Mouse (Mus musculus) left cerebral cortex, adult 2 months (tissue): Measurements from ENCODE around the gene Bcar1. TPM values are rescaled to one million over a fixed set of nuclear protein-coding genes. Genes with fewer than 3 reads are reported as not detected.
A peak's percentile ranks its signal among the peaks of the same experiment; 100 is the strongest.

Source experiments
- DNase-seq, 2 experiments: peaks; one replicate each; pipeline ENCODE4 v3.0.0; 2021 to 2022; ENCODE audit warnings: low spot score in 2 of 2, mixed read lengths in 1 of 2; ENCODE audit errors: extremely low spot score in 1 of 2
- H3K27ac ChIP-seq: fragments of 200-600 bp; 2 replicates; pipeline ENCODE4 v1.8.1; 2022
- H3K4me3 ChIP-seq: fragments of 200-600 bp; 2 replicates; pipeline ENCODE4 v1.8.1; 2022
- CTCF ChIP-seq: fragments of 200-600 bp; IDR thresholded peaks from 2 replicates; pipeline ENCODE4 v1.8.1; 2022; ENCODE audit warnings: antibody characterized with exemption, mild to moderate bottlenecking, moderate library complexity
- intact Hi-C: fragments of 180-260 bp; cut with DNase I; formaldehyde crosslinking; loops from one replicate; pipeline ENCODE4 v1.15.1; 2025
- total RNA-seq, 2 experiments: library from RNA; stranded (reverse); gene quantifications; 2 replicates each; pipeline ENCODE4 v1.2.3; 2021

Gene Bcar1
- total RNA-seq, 2 experiments from 2014 or later, result 49.3 to 54.2 TPM

GRCm38 (mm10) chr8:111745591-111746418 is 2.2 kb upstream of the Bcar1 start:
- no peak for TF ChIP-seq CTCF
- Histone ChIP-seq H3K4me3 (peak overlapping the region; percentile 14; the same call in 1 of the 2 replicates), H3K27ac (peak overlapping the region; percentile 54)
- DNase-seq, result peak; percentile 50 to 61
- intact Hi-C loops, result no loop called here

- H3K4me3 ChIP-seq, result no peak overlapping the region
- no peak for DNase-seq
- peak overlapping the region; percentile 54 for H3K27ac ChIP-seq
- TF ChIP-seq CTCF, result no peak
- intact Hi-C loops, result no loop called here
These were observed 1.5 kb upstream of the Bcar1 start for GRCm38 (mm10) chr8:111745086-111745485.

DNA sequence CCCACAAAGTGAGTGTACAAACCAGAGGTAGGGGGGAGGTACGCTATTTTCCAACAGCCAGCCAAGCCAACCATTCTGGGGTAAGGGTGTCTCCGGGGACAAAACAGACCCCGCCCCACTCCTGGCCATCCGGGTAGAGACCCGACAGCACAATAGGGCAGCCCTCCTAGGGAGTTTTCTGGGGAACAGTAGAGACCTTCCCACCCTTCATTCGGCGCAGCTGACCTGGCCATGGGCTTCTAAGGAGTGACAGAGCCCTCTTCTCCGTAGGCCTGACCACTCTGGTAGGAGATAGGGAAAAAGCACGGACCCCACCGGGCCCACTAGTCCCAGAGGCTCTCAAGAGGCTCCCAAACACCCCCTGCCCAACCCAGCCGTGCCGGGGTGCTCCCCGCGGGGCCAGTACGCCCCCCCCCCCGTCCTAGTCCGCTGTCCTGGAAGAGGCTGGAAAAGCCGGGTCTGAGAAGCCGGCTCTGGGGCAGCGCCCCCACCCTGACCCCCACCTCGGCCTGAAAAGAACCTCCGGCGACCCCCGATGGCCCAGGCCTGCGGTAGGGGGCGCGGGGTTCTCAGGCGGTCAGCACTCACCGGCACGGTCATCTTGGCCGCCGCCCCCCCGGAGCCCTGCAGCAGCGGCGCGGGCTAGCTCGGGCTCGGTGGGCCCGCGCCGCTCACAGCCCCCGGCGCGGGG is 363 bp downstream of the Bcar1 start:
- DNase-seq, result no peak
- intact Hi-C loops, result loop anchor here (2.0 kb wide), 1 partner anchor 26 kb away; no protein-coding TSS in a partner anchor
- H3K27ac ChIP-seq, result peak overlapping the region; percentile 89
- H3K4me3 ChIP-seq, result peak overlapping the region; percentile 82
- no peak for TF ChIP-seq CTCF

GRCm38 (mm10) chr8:111742261-111743037 is 1.2 kb downstream of the Bcar1 start:
- intact Hi-C loops, result loop anchor here (2.0 kb wide), 1 partner anchor 26 kb away; no protein-coding TSS in a partner anchor
- DNase-seq, result peak in 1 of 2 experiments; percentile 58
- H3K4me3 ChIP-seq, result peak overlapping the region; percentile 82

GRCm38 (mm10) chr8:111741556-111741955 is 2.1 kb downstream of the Bcar1 start:
- intact Hi-C loops, result no loop called here
- Histone ChIP-seq H3K27ac (peak overlapping the region; percentile 6; the same call in 1 of the 2 replicates), H3K4me3 (peak overlapping the region; percentile 82)
- no peak for DNase-seq
- TF ChIP-seq CTCF, result no peak

More at GRCm38 (mm10) chr8:111742261-111743037, 1.2 kb downstream of the Bcar1 start:
- peak overlapping the region; percentile 89 for H3K27ac ChIP-seq
- no peak for TF ChIP-seq CTCF

DNA sequence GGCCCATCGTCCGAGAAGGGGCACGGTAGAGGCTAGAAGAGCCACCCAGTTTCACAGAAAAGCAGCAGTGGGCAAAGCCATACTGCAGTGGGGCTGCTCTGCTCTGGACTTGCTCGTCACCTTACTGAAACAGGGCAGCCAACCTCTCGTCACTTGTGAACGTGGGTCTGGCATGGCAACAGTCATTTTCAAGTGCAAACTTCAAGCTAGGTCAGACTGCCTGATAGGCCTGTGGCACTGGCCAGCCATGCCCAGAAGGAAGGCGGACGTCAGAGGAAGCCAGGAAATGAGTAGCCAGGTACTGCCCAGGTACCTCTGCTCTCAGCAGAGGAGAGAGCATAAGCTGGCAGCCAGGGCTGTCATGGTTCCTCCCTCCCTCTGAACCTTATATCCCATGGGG is 2.6 kb downstream of the Bcar1 start:
- TF ChIP-seq CTCF, result no peak
- intact Hi-C loops, result no loop called here
- no peak for DNase-seq
- H3K27ac ChIP-seq, result peak overlapping the region; percentile 11; the same call in 1 of the 2 replicates
- H3K4me3 ChIP-seq, result no peak overlapping the region

GRCm38 (mm10) chr8:111740301-111740711 is 3.3 kb downstream of the Bcar1 start:
- Histone ChIP-seq H3K4me3 (no peak overlapping the region), H3K27ac (no peak overlapping the region; the same call in 1 of the 2 replicates)
- TF ChIP-seq CTCF, result no peak
- intact Hi-C loops, result no loop called here
- no peak for DNase-seq

DNA sequence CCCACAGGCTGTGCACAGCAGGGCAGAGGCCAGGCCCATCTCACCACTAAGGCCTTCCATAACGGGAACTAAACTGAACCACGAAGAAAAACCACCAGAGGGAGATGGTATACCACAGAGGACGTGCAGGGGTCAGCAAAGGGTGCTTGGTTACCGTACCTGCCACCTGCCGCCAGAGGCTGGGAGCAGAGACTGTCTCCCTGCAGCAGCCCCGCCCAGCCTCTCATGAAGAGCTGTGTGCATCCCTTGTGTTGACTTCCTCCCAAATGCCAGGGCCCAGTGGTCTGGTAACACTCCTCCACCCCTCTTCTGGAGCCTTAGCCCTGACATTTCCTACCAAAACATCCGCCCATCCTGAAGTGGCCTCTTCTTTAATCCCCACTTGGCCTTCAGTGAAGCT is 4.0 kb downstream of the Bcar1 start:
- no peak; the same call in 1 of the 2 replicates for TF ChIP-seq CTCF
- DNase-seq, result no peak
- Histone ChIP-seq H3K4me3 (no peak overlapping the region), H3K27ac (no peak overlapping the region)
- intact Hi-C loops, result no loop called here

GRCm38 (mm10) chr8:111738867-111739266 is 4.7 kb downstream of the Bcar1 start:
- TF ChIP-seq CTCF, result no peak
- Histone ChIP-seq H3K4me3 (no peak overlapping the region), H3K27ac (no peak overlapping the region)
- intact Hi-C loops, result no loop called here
- no peak for DNase-seq

DNA sequence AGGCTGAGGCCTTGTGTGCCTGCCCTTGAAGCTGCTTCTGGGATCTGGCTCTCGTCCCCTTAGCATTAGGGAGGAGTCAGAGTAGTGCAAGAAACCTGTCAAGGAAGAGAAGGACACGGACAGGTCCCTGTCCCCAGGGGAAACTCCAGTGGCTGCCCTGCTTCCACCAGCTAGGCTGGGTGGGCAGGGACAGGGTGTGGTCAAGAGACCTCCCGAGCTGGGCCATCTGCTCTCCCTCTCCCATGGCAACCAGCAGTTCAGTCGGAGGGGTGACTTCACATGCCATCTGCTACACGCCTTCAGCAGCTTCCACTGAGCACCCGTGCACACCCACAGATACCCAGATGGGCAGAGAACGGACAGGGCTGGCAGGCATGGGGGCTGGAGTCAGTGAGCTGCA is 7.3 kb downstream of the Bcar1 start:
- Histone ChIP-seq H3K27ac (peak overlapping the region; percentile 77), H3K4me3 (no peak overlapping the region)
- no peak for TF ChIP-seq CTCF
- DNase-seq, result peak in 1 of 2 experiments; percentile 60
- intact Hi-C loops, result no loop called here

GRCm38 (mm10) chr8:111735791-111736190 is 7.8 kb downstream of the Bcar1 start:
- H3K27ac ChIP-seq, result peak overlapping the region; percentile 77
- intact Hi-C loops, result no loop called here
- no peak for TF ChIP-seq CTCF
- DNase-seq, result no peak
- no peak overlapping the region for H3K4me3 ChIP-seq
